Mouse (Mus musculus) left cerebral cortex, postnatal 14 days (tissue): Measurements from ENCODE around the gene Acad10. TPM values are rescaled to one million over a fixed set of nuclear protein-coding genes. Genes with fewer than 3 reads are reported as not detected.
"Not testable (repeated sequence)": the region's sequence is repeated elsewhere in the genome, so short reads cannot be mapped to it uniquely, and the experiment has no call there.

Source experiments
- DNase-seq, 2 experiments: peaks; one replicate each; pipeline ENCODE4 v3.0.0; 2021 to 2022; ENCODE audit warnings: low spot score in 2 of 2, mixed read lengths in 1 of 2
- intact Hi-C: fragments of 180-260 bp; cut with DNase I; formaldehyde crosslinking; loops from one replicate; pipeline ENCODE4 v1.15.1; 2025
- total RNA-seq, 2 experiments: library from RNA; stranded (reverse); gene quantifications; 2 replicates each; pipeline ENCODE4 v1.2.3; 2021

The Acad10 gene
- total RNA-seq, 2 experiments from 2014 or later: 3.1 to 3.3 TPM

- intact Hi-C loops: loop anchor here (2.0 to 5.0 kb wide), 2 partner anchors 39 to 57 kb away; partner anchors contain the start of genes Adam1a, Gm42878 and Mapkapk5
- not testable (repeated sequence) for DNase-seq
These were observed 56.5 kb downstream of the Acad10 start for GRCm38 (mm10) chr5:121603815-121604214.

GRCm38 (mm10) chr5:121601547-121602299 is 58.6 kb downstream of the Acad10 start:
- DNase-seq: peak; percentile 84 to 92
- intact Hi-C loops: loop anchor here (2.0 to 5.0 kb wide), 2 partner anchors 37 to 54 kb away; partner anchors contain the start of genes Adam1a, Gm42878 and Mapkapk5

GRCm38 (mm10) chr5:121598871-121599610 is 61.3 kb downstream of the Acad10 start:
- intact Hi-C loops: no loop called here
- no peak for DNase-seq

- intact Hi-C loops: no loop called here
- DNase-seq: no peak
These were observed 62.2 kb downstream of the Acad10 start for GRCm38 (mm10) chr5:121597991-121598537.

GRCm38 (mm10) chr5:121597332-121597731 is 63.0 kb downstream of the Acad10 start:
- no peak for DNase-seq
- intact Hi-C loops: no loop called here

GRCm38 (mm10) chr5:121596226-121596625 is 64.1 kb downstream of the Acad10 start:
- no peak for DNase-seq
- intact Hi-C loops: no loop called here

- intact Hi-C loops: no loop called here
- DNase-seq: no peak
These were observed 64.6 kb downstream of the Acad10 start for GRCm38 (mm10) chr5:121595758-121596157.

GRCm38 (mm10) chr5:121594714-121595313 is 65.5 kb downstream of the Acad10 start:
- intact Hi-C loops: no loop called here
- no peak for DNase-seq

GRCm38 (mm10) chr5:121593451-121594401 is 66.6 kb downstream of the Acad10 start, which contains the start of gene Aldh2:
TSS of gene Aldh2 (minus strand) at chr5:121593824.
- DNase-seq: peak; percentile 74 to 76
- intact Hi-C loops: no loop called here

- intact Hi-C loops: no loop called here
- no peak for DNase-seq
These were observed 67.4 kb downstream of the Acad10 start for GRCm38 (mm10) chr5:121592816-121593407.

GRCm38 (mm10) chr5:121592064-121592815 is 68.1 kb downstream of the Acad10 start:
- DNase-seq: no peak
- intact Hi-C loops: no loop called here

GRCm38 (mm10) chr5:121591417-121592063 is 68.8 kb downstream of the Acad10 start:
- intact Hi-C loops: no loop called here
- DNase-seq: no peak

- DNase-seq: no peak
- intact Hi-C loops: no loop called here
These were observed 70.4 kb downstream of the Acad10 start for GRCm38 (mm10) chr5:121589928-121590327.

GRCm38 (mm10) chr5:121586400-121587039 is 73.8 kb downstream of the Acad10 start:
- intact Hi-C loops: no loop called here
- peak; percentile 49 to 74 for DNase-seq

GRCm38 (mm10) chr5:121585699-121586098 is 74.6 kb downstream of the Acad10 start:
- peak in 1 of 2 experiments; percentile 46 for DNase-seq
- intact Hi-C loops: no loop called here

GRCm38 (mm10) chr5:121585005-121585404 is 75.3 kb downstream of the Acad10 start:
- no peak for DNase-seq
- intact Hi-C loops: no loop called here
